Mouse (Mus musculus) C2C12 (cell line): ENCODE measurements around the gene Anxa11.
"Not testable (repeated sequence)": the region's sequence is repeated elsewhere in the genome, so short reads cannot be mapped to it uniquely, and the experiment has no call there.

Experiments
- CEBPB ChIP-seq: IDR thresholded peaks from one replicate; pipeline ENCODE4 v1.6.1; 2011; ENCODE audit warnings: low read depth, mild to moderate bottlenecking, control low read depth, moderate library complexity
- CTCF ChIP-seq: IDR thresholded peaks from one replicate; pipeline ENCODE4 v1.5.1; 2011; ENCODE audit not compliant: control insufficient read depth, insufficient read depth, insufficient read length
- USF1 ChIP-seq: IDR thresholded peaks from one replicate; pipeline ENCODE4 v1.6.1; 2011; ENCODE audit warnings: low read depth, mild to moderate bottlenecking, control low read depth, moderate library complexity

DNA sequence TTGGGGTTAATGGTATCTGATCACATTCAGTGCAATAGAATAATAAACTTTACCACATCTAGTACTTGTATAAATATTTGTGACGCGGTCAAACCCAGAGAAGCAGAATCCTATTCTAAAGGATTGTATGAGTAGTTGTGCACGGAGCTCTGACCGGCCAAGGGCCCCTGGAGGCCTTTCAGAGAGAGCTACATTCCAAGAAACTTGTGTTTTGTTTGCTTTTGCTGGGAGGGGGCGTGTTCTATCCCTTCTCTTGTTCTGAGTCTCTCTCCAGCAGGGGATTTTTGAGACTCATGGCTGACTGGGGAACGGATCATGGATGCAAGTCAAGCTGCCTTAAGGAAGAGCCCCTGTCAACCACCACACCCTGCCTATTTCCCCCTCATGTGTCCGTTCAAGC, 53.7 kb downstream of the Anxa11 start:
- TF ChIP-seq CTCF, CEBPB, USF1: not testable (repeated sequence)
